Mouse (Mus musculus) cerebellum, adult 2 months (tissue): ENCODE data around the gene Cdk19.

Source experiments
- CTCF ChIP-seq: fragments of 200-500 bp; IDR thresholded peaks from 2 replicates; pipeline ENCODE4 v1.5.1; 2011; ENCODE audit warnings: low read depth, mild to moderate bottlenecking, control low read depth, low read length, moderate library complexity, borderline replicate concordance; ENCODE audit not compliant: insufficient read depth
- POLR2A ChIP-seq: fragments of 200-500 bp; IDR thresholded peaks from 2 replicates; pipeline ENCODE4 v1.6.1; 2011; ENCODE audit warnings: low read length, control low read depth, borderline replicate concordance; ENCODE audit not compliant: insufficient read depth

- TF ChIP-seq CTCF (no peak), POLR2A (no peak)
These were observed 187.6 kb downstream of the Cdk19 start for GRCm38 (mm10) chr10:40526986-40527385.
